Mouse (Mus musculus): ENCODE data around the gene Hap1.
"Not testable (repeated sequence)": the region's sequence is repeated elsewhere in the genome, so short reads cannot be mapped to it uniquely, and the experiment has no call there.

Gene Hap1

GRCm38 (mm10) chr11:100356819-100357211, 887 bp upstream of the Hap1 start:
- no peak for DNase-seq (ENCODE audit: low spot score in 2 of 2)

DNA sequence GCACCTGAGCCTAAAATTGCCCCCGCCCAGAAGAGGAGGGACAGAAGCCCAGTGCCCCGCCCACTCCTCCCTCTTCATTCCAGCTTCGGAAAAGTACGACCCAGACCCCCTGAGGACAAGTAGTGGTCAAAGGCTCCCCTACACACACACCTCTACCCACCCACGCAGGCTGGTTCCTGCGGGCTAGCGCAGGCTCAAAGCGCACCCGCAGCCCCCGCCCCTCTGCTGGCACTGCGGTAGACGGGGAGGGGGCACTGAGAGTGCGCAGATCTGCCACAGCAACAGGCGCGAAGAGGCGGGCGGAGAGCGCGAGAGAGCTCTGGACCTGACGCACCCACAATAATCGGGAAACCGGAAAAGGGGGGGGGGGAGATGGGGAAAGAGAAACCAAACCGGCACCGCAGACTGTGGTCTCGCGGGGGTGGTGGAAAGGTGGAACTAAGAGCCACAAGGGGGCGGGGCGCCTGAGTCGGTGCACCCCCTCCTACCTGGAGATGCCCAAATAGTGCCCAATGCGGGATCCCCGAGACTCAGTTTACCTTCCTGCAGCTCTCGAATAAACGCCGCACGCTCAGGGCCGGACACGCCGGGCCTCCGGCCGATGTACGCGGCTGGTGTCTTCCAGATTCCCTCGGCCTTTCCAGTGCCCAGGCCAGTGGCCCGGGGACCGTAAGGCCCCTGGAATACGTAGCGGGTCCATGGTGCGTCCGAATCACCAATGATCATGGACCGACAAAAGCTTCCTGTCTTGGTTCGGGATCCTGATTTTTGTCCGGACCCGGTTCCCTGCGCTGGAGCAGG, 577 bp downstream of the Hap1 start:
- peak in 1 of 2 experiments; percentile 38 for DNase-seq (ENCODE audit: low spot score in 2 of 2)

- no peak for DNase-seq (ENCODE audit: low spot score in 2 of 2)
These were observed 3.7 kb downstream of the Hap1 start for GRCm38 (mm10) chr11:100352076-100352857.

DNA sequence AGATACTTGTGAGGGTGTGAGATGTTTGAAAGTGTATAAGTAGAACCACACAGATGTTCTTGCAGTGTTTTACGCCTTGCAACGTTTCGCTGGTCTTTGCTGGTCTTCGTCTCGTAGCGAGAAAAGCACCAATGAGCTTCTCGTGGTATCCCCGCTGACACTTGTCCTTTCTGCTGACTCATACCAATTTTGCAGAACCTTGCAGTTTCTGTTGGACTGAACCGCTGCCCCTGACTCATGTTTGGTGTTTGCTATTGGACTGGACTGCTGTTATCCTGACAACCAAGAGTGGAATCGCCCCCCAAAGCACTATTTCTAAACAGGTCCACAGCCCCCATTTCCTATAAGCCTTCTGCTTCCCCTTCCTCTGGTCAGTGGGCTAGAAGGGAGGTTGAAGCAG, 11.7 kb downstream of the Hap1 start:
- DNase-seq (ENCODE audit: low spot score in 2 of 2), result no peak

DNA sequence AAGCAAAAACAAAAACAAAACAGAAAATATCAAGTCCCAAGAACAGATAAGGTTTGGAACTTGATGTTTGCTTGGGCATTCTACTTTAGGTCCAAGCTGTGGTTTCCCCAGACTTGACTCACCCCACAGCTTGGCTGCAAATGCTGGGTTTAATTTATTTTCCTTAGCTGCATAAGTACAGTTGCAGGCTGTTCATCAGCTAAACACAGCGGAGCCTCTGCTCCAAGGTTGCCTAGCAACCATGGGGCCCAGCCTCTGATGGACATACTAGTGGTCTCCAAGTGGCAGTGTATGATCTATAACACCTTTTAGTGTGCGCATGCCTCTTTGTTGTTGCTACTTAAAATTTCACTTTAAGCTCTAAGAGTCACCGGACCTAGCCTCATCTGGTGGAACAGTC, 20.2 kb downstream of the Hap1 start:
- DNase-seq (ENCODE audit: low spot score in 2 of 2), result no peak

- DNase-seq (ENCODE audit: low spot score in 2 of 2), result no peak
These were observed 21.9 kb downstream of the Hap1 start, which contains the start of gene Gast for GRCm38 (mm10) chr11:100333944-100334457. Gast (plus strand) TSS chr11:100334407.

GRCm38 (mm10) chr11:100332766-100333515, 23.0 kb downstream of the Hap1 start:
- peak in 1 of 2 experiments; percentile 44 for DNase-seq (ENCODE audit: low spot score in 2 of 2)

DNA sequence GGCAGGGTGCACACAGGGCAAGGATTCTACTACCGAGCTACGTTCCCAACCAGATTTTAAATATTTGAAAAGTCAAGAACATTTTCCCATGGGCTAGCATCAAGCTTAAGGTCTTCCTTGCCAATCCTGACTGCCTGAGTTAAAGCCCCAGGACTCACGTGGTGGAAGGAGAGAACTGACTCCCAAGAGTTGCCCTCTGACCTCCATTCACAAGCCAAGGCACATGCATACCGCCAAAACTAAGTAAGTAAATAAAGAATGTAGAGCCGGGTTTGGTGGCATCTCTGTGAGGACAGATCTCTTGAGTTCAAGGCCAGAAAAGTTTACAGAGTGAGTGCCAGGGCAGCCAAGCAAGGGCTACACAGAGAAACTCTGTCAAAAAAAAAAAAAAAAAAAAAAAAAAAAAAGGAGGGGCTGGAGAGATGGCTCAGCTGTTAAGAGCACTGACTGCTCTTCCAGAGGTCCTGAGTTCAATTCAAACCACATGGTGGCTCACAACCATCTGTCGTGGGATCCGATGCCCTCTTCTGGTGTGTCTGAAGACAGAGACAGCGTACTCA, 25.0 kb downstream of the Hap1 start:
- not testable (repeated sequence) for DNase-seq (ENCODE audit: low spot score in 2 of 2)

DNA sequence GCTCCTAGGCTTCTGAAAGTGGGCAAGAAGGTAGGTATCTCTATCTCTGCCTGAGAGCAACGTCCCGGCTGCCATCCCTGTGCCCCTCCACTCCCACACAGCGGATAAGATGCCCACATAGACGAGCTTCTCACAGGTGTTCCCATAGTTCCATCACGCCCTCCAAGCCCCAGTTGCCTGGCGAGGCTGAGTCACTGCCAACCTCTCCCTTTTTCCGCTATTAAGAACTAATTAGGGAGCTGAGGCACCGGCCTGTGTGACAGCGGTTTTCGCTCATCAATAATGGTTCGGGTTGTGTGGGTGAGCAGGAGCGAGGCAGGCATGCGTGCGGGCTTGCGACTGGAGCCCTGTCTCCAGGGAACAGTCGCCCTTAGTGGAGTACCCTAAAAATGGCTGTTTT, 25.7 kb downstream of the Hap1 start:
- DNase-seq (ENCODE audit: low spot score in 2 of 2), result no peak

- DNase-seq (ENCODE audit: low spot score in 2 of 2), result no peak
These were observed 28.2 kb downstream of the Hap1 start for GRCm38 (mm10) chr11:100327761-100328160.

DNA sequence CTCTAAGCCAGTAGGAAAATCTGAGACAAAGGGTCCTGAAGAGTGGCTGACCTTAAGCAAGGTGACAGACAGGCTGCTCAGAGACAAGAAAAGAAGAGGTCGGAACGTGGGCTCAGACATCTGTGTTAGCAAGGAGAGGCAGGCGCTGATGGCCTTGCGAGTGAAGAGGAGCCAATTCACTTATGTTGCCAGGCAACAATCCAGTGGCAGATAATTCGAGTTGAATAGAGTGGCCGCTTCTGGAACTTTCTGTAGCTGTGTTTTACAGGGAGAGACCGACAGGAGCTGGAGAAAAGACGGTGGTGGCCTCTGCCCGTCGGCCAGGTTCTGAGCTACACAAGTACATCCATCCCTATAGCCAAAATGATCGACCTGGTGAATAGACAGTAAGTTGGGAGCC, 28.6 kb downstream of the Hap1 start:
- DNase-seq (ENCODE audit: low spot score in 2 of 2), result no peak

GRCm38 (mm10) chr11:100325062-100325629, 30.8 kb downstream of the Hap1 start:
- no peak for DNase-seq (ENCODE audit: low spot score in 2 of 2)

DNA sequence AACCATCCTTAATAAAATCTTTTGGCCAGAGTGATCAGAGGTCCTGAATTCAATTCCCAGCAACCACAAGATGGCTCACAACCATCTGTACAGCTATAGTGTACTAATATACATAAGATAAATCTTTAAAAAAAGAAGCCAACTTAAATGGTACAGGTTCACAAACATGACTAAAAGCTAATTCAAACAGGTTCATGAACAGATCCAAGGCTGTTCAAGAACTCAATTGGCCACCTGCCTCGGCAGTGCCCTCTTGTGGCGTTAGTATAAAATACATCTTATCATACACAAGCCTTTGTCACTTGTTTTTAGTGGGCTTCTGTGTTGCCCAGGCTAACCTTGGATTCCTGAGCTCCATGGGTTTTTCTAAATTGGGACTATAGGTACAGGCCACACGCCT, 32.4 kb downstream of the Hap1 start:
- no peak for DNase-seq (ENCODE audit: low spot score in 2 of 2)

- no peak for DNase-seq (ENCODE audit: low spot score in 2 of 2)
These were observed 33.2 kb downstream of the Hap1 start for GRCm38 (mm10) chr11:100322591-100323258.

GRCm38 (mm10) chr11:100321479-100322305, 34.2 kb downstream of the Hap1 start:
- not testable (repeated sequence) for DNase-seq (ENCODE audit: low spot score in 2 of 2)

- DNase-seq (ENCODE audit: low spot score in 2 of 2), result not testable (repeated sequence)
These were observed 35.1 kb downstream of the Hap1 start for GRCm38 (mm10) chr11:100320701-100321410.

GRCm38 (mm10) chr11:100320172-100320630, 35.7 kb downstream of the Hap1 start:
- DNase-seq (ENCODE audit: low spot score in 2 of 2), result peak; percentile 77 to 90

- peak; percentile 98 to 99 for DNase-seq (ENCODE audit: low spot score in 2 of 2)
These were observed 36.3 kb downstream of the Hap1 start, which contains the start of gene Eif1 for GRCm38 (mm10) chr11:100319492-100320171. Eif1 (plus strand) TSS chr11:100319885.
